Mouse (Mus musculus) lung, postnatal 25 days (tissue): ENCODE measurements around the gene Celsr1.
A peak's percentile ranks its signal among the peaks of the same experiment; 100 is the strongest.

Experiments used
- DNase-seq: peaks from one replicate; pipeline ENCODE4 v3.0.0; 2022; ENCODE audit warnings: low spot score

Celsr1 gene

GRCm38 (mm10) chr15:86033191-86033841 is at the start of gene Celsr1:
Gene Celsr1 (minus strand): TSS chr15:86033777.
- DNase-seq: no peak

GRCm38 (mm10) chr15:86083261-86083741 is 49.7 kb upstream of the Celsr1 start:
- DNase-seq: no peak

DNA sequence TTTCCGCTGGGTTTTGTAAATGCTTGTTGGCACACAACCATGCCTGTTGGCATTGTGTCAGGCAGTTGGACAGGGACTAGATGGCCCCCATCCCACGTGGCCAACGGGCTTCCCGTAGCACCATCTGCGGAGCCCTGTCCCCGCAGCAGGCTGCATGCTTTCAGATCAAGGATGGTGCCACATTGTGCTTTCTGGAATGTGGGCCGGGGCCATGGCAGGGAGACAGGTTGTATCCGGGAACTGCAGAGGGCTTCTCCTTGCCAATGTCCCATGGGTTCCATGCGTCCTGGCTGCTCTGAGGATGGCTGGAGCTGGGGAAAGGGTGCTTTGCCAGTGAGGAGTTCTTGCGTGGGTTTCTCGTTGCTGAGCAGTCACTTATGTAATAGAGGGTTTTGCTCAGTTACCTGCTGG is 49.0 kb upstream of the Celsr1 start:
- DNase-seq: no peak

- DNase-seq: no peak
Measured at GRCm38 (mm10) chr15:86081654-86082053, 48.1 kb upstream of the Celsr1 start.

- no peak for DNase-seq
Measured at GRCm38 (mm10) chr15:86080408-86080807, 46.8 kb upstream of the Celsr1 start.

DNA sequence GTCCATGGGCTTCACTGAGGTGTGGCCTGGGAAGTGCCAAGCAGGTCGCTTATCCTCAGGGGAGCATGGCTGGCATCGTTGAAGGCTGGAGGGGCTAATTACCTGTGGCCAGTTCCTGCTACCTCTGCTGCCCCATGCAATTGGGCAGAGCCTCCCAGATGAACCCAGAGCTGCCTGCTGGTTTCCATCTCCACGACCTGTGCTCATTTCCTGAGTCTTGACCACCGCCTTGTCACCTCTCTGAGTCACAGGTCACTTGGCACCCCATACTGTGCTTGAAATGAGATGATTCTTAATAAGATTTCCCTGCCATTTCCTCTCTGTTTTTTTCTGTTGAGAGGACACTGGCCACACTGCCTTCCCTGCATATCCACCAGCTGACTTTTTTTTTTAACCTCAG is 46.3 kb upstream of the Celsr1 start:
- no peak for DNase-seq

DNA sequence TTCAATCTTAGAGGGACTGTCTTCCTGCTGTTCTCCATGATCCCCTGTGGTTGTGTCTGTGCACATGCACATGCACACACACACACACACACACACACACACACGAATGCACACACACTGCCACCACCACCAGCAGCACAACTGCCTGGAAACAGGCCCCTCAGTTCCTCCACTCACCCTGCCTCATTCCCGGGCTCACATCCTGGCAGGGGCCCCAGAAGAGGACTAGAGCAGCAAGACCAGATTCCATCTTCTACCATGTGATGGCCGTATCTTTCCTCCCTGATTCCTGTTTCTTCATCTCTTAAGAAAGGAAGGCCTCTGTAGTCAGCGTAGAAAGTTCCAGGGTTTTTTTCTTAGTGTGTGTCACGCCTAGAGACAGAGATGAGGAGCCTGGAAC is 45.9 kb upstream of the Celsr1 start:
- no peak for DNase-seq

- DNase-seq: no peak
Measured at GRCm38 (mm10) chr15:86078481-86079216, 45.1 kb upstream of the Celsr1 start.

GRCm38 (mm10) chr15:86077934-86078333 is 44.4 kb upstream of the Celsr1 start:
- no peak for DNase-seq

DNA sequence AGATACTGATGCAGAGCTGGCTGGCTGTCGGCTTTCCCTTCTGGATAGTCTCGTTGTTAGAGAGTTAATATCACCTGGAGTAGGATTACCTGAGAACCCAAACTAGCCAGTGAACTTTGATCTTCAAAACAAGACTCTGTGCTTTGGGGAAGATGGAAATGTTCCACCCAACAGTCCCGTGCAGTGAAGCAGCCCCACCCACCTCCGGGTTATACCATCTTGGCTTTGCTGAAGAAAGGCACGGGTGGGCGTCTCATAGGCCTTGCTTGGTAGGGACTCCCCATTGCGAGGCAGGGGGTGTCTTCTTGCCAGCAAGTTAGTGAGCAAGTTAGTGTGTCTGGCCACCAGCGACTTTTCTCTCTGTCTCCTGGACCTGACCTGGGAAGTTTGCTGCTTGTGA is 42.8 kb upstream of the Celsr1 start:
- no peak for DNase-seq

- no peak for DNase-seq
Measured at GRCm38 (mm10) chr15:86076048-86076315, 42.4 kb upstream of the Celsr1 start.

GRCm38 (mm10) chr15:86075305-86076047 is 41.9 kb upstream of the Celsr1 start:
- DNase-seq: no peak

DNA sequence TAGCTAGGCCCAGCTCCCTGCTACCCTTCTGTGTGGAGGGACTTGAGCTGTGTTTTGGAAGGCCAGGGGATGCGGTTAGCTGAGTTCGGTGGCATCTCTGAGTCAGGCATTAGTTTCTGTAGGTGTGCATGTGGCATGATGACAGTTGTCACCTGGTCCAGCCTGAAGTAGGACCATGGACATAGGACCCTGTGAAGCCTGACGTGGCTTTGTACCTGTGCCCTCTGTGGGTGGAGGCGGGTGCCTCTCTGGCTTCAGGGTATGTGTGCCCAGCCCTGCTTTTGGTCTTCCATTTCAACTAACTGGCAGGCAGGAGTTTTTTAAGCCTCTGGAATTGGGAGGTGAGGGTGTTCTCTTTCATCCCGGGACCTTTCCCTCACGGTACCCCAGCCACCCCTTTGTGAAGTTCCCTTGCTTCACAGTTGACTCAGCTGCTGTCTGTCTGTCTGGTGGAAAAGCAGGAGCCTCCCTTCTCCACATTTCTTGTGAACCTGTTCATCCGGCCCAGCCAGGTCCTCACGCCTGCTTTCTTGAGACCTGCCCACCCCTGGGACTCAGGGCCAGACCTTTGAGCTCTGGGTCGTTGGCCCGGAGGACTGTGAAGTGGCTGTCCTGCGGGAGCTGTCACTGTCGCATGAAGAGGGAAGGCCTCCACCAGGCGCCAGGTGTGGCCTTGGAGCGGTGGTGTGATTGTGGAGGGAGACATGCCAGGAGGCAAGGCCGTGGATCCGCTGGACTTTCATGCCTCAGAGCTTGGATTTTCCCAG is 40.8 kb upstream of the Celsr1 start:
- peak; percentile 56 for DNase-seq

GRCm38 (mm10) chr15:86071166-86071565 is 37.6 kb upstream of the Celsr1 start:
- no peak for DNase-seq

DNA sequence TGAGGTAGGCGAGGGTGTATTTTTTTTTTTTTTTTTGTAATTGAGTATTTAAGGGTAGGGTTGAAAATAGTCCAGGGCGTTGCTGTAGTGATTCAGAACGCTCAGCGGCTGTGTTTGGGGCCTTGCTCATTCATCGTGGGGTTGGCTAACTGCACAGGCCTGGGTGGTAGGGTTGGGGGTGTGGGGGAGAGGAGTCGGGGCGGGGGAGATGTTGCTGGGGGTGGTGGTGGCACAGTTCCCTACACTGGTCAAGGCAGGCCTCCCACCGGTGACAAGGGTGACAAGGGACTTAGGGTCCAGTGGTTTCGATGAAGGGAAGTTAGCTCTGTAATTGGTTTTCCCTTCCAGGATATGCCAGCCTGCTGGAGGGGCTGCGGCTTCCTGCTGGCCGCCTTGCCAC is 36.8 kb upstream of the Celsr1 start:
- no peak for DNase-seq

- no peak for DNase-seq
Measured at GRCm38 (mm10) chr15:86069011-86069791, 35.6 kb upstream of the Celsr1 start.

GRCm38 (mm10) chr15:86067941-86068495 is 34.4 kb upstream of the Celsr1 start:
- DNase-seq: no peak

GRCm38 (mm10) chr15:86067581-86067910 is 34.0 kb upstream of the Celsr1 start:
- DNase-seq: peak; percentile 76

DNA sequence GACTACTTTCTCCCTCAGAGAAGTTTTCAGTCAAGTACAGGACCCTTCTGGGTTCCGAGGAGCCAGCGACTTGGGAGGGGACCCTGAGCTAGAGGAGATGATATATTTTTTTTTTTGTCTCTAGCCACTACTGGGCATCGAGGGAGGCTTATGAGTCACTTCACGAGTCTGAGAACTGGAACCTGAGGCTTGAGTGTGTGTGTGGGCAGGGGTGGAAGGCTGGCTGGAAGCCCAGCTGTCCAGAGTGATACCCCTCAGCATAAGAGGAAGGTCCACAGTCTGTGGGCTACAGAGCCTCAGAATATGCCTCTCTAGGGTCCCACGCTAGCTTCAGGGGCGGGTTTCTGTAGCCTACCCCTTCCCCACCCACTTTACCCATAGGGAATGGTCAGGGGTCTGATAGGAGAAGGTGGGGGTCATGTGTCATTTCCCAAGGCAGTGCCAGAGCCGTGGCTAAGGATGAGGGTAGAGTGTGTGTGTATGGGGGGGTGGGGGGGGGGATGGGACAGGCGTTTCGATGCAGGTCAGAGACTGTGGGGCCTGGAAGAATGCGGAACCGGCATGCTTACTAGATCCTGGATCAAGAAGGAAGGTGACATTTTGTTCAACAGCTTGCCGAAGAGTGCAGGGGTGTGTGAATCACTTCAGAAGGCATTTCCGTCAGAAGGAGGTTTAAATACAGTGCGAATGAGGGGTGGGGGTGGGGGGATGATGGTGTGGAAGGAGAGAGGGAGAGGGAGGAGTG is 33.4 kb upstream of the Celsr1 start:
- DNase-seq: no peak

GRCm38 (mm10) chr15:86065367-86065766 is 31.8 kb upstream of the Celsr1 start:
- no peak for DNase-seq

GRCm38 (mm10) chr15:86064850-86065229 is 31.3 kb upstream of the Celsr1 start:
- no peak for DNase-seq
